Mouse (Mus musculus): ENCODE data around the gene Rab1a. TPM values are rescaled to one million over a fixed set of nuclear protein-coding genes. Genes with fewer than 3 reads are reported as not detected.
"Not testable (repeated sequence)": the region's sequence is repeated elsewhere in the genome, so short reads cannot be mapped to it uniquely, and the experiment has no call there.

The Rab1a gene
- polyA plus RNA-seq (2015; fragmentation: Nextera tagmentation; extraction: Ambion mirVana): 261 and 264 TPM in 2 replicates

DNA sequence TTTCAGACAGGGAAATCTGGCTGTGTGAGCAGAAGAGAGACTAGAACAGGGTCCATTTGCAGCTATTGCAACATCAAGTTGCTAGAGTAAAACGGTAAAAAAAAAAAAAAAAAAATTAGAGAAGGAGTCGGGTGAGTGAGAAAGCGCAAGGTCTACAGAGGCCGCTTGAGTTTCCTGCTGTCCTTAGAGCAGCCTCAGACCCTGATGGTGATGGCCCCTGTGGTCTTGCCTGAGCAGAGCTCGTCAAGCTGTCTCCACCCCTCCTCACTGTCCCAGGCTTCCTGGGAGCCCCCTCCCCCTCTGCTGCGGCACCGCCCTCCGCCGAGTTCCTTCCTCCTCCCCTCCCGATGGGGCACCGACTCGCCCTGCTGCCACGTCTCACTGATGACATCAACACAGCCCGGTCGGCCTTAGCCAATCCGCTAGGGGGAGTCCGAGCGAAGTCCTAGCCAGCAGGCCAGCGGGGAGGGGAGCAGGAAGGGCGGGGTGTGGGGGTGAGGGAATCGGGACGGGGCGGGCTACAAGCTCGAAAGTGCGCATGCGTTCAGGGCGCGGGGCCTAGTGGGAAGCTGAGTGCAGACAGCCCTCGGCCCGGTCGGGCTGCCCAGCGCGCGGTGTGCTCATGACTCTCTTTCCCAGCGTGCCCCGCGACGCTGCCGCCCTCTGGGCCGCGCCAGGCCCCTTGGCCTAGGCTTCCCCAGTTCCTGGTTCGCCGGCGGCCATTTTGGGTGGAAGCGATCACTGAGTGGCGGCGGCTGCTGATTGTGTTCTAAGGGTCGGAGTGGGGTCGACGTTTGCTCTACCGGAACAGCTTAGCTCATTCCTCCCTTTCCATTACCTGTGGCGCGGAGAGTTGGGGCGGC, at the start of gene Rab1a:
Gene Rab1a (plus strand): TSS at position 720 of the 863 bp plus-strand sequence.
- Histone ChIP-seq H3K36me3 (ENCODE audit: control insufficient read depth, insufficient read depth, low read length) (no peaks in the 10 kb centered on the region), H3K27me3 (ENCODE audit: control insufficient read depth, insufficient read depth, low read depth, low read length) (no peaks in the 10 kb centered on the region), H3K9me3 (ENCODE audit: control insufficient read depth, low read length) (no peaks in the 10 kb centered on the region), H3K4me2 (ENCODE audit: low read depth, low read length) (peak within 1 kb of the TSS; percentile 76), H3K4me3 (ENCODE audit: low read length) (peak within 1 kb of the TSS; percentile 100), H3K27ac (ENCODE audit: low read length) (peak within 1 kb of the TSS; percentile 97), H3K9ac (ENCODE audit: low read length) (peak within 1 kb of the TSS; percentile 100), H3K4me1 (replicated peaks; ENCODE audit: control insufficient read depth, insufficient read depth, low read length) (peaks cover 23% of the 10 kb centered on the region)
- peak; percentile 98 for ATAC-seq (ENCODE audit: low read depth)
- WGBS: under 1% methylated on average over 46 of the region's 54 CpGs

DNA sequence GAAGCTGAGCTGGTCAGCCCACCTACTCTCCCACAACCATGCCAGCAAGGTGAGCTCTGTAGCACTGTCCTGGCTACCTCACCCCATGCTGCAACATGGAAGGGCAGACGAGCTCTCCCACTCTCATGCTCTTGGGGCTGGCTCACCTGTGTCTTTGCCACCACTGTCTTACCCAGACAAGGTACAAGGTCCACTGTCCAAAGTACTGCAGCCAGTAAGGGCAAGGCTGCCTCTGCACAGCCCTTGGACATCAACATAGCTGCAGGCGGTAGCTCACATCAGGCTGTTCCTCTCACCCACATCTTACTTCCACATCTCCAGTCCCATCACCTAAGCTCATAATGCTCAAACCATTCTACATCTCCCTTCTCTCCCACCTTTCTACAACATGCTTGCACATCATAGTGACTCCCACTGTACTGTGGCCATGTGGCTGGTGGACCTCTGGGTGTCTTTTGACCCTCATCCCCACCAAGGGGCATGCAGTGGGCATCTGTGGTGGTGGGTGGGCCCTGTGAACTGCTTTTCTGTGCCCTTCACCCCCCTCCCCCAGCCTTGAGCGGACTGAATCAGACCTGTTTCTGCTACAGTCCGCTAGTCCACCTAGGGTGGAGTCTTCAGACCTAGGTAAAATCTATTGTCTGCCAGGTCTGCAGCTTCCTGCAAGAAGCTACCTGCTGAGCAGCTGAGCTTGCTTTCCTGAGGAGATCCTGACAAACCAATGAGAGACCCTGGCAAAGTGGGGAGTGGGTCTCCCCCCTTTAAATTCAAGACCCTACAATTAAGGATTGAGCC, 48.9 kb upstream of the Rab1a start:
- H3K27me3 ChIP-seq (ENCODE audit: control insufficient read depth, insufficient read depth, low read depth, low read length): no peaks in the 10 kb centered on the region
- H3K36me3 ChIP-seq (ENCODE audit: control insufficient read depth, insufficient read depth, low read length): no peaks in the 10 kb centered on the region
- H3K4me2 ChIP-seq (ENCODE audit: low read depth, low read length): no peak overlapping the region
- no peaks in the 10 kb centered on the region for H3K9me3 ChIP-seq (ENCODE audit: control insufficient read depth, low read length)
- 83% methylated on average over 4 of the region's 4 CpGs for WGBS
- H3K27ac ChIP-seq (ENCODE audit: low read length): no peak overlapping the region
- H3K9ac ChIP-seq (ENCODE audit: low read length): no peak overlapping the region
- H3K4me3 ChIP-seq (ENCODE audit: low read length): no peak overlapping the region
- ATAC-seq (ENCODE audit: low read depth): no peak
- H3K4me1 ChIP-seq (replicated peaks; ENCODE audit: control insufficient read depth, insufficient read depth, low read length): no peaks in the 10 kb centered on the region

DNA sequence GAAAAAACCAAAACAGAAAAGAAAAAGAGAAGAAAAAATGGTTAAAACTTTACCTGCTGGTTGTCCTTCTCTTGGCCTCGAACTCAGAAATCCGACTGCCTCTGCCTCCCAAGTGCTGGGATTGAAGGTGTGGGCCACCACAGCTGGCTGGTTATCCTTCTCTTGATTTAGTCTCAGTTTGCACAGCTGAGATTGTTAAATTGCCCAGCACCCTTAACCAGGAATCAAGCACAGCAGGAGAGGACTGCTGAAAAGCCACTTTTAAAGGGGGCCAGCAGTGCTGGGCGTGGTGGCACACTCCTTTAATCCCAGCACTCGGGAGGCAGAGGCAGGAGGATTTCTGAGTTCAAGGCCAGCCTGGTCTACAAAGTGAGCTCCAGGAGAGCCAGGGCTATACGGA, 47.7 kb upstream of the Rab1a start:
- H3K4me3 ChIP-seq (ENCODE audit: low read length); H3K4me1 ChIP-seq (replicated peaks; ENCODE audit: control insufficient read depth, insufficient read depth, low read length); H3K4me2 ChIP-seq (ENCODE audit: low read depth, low read length); H3K27ac ChIP-seq (ENCODE audit: low read length); H3K36me3 ChIP-seq (ENCODE audit: control insufficient read depth, insufficient read depth, low read length); H3K9ac ChIP-seq (ENCODE audit: low read length); H3K9me3 ChIP-seq (ENCODE audit: control insufficient read depth, low read length); ATAC-seq (ENCODE audit: low read depth); H3K27me3 ChIP-seq (ENCODE audit: control insufficient read depth, insufficient read depth, low read depth, low read length): not testable (repeated sequence)
- 85% methylated on average over 5 of the region's 5 CpGs for WGBS

DNA sequence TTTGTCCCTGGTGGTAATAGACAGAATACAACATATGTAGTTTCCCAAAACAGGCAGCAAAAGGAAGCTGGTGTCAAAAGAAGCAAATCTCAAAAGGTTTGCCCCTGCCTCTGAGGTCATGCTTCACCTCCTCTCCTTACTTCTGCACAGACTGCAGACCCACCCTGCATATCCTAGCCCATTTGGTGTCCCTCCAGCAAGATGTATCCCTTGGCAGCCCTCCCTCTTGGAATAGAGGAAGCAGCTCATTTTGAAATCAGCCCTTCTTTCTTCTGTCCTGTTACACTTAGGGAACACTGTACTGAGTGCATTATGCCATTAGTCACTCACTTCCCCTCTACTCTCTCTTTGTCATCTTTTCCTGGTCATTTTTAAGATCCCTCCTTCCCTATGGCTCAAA, 42.4 kb upstream of the Rab1a start:
- no peak for ATAC-seq (ENCODE audit: low read depth)
- H3K27ac ChIP-seq (ENCODE audit: low read length): no peak overlapping the region

DNA sequence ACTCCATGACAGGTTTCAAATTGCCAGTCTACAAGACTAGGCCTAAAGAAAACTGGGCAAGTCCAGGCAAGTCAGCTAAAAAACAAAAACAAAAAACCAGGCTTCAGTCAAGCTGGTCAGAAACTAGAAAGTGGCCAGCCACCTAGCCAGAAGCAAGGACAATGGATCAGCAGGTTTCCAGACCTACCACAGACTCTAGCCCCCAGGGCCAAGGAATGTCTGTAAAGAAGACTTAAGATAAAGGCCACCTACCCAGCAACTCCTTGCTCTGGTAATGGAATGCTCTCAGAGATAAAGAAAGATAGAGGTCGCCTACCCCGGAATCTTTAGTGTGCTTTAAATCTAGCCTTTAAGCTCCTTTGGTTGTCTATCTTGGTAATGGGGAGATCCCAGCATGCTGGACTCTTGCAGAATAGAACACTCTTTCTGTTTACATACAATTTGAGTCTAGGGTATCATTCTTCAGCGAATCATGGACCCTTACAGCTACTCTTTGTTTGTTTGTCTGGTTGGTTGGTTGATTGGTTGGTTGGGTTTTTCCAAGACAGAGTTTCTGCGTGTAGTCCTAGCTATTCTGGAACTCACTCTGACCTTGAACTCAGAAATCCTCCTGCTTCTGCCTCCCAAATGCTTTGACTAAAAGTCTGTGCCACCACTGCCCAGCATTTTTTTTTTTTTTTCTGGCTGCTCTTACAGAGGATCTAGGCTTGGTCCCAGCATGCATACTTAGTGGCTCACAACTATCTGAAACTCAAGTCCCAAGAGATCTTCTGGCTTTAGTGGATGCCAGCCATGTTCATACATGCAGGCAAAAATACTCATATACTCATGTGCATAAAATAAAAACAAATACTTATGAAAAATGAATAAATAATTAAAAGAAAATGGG, 36.0 kb upstream of the Rab1a start:
- H3K9me3 ChIP-seq (ENCODE audit: control insufficient read depth, low read length): no peaks in the 10 kb centered on the region
- no peak overlapping the region for H3K27ac ChIP-seq (ENCODE audit: low read length)
- H3K4me1 ChIP-seq (replicated peaks; ENCODE audit: control insufficient read depth, insufficient read depth, low read length): no peaks in the 10 kb centered on the region
- no peak overlapping the region for H3K4me2 ChIP-seq (ENCODE audit: low read depth, low read length)
- H3K36me3 ChIP-seq (ENCODE audit: control insufficient read depth, insufficient read depth, low read length): no peaks in the 10 kb centered on the region
- no peaks in the 10 kb centered on the region for H3K27me3 ChIP-seq (ENCODE audit: control insufficient read depth, insufficient read depth, low read depth, low read length)
- no peak overlapping the region for H3K4me3 ChIP-seq (ENCODE audit: low read length)
- 57% methylated on average over 4 of the region's 4 CpGs for WGBS
- H3K9ac ChIP-seq (ENCODE audit: low read length): no peak overlapping the region
- no peak for ATAC-seq (ENCODE audit: low read depth)

More for the DNA sequence above, 42.4 kb upstream of the Rab1a start:
- no peak overlapping the region for H3K4me2 ChIP-seq (ENCODE audit: low read depth, low read length)
- no peaks in the 10 kb centered on the region for H3K27me3 ChIP-seq (ENCODE audit: control insufficient read depth, insufficient read depth, low read depth, low read length)
- H3K9ac ChIP-seq (ENCODE audit: low read length): no peak overlapping the region
- H3K36me3 ChIP-seq (ENCODE audit: control insufficient read depth, insufficient read depth, low read length): no peaks in the 10 kb centered on the region
- no peak overlapping the region for H3K4me3 ChIP-seq (ENCODE audit: low read length)
- no peaks in the 10 kb centered on the region for H3K4me1 ChIP-seq (replicated peaks; ENCODE audit: control insufficient read depth, insufficient read depth, low read length)
- H3K9me3 ChIP-seq (ENCODE audit: control insufficient read depth, low read length): no peaks in the 10 kb centered on the region

DNA sequence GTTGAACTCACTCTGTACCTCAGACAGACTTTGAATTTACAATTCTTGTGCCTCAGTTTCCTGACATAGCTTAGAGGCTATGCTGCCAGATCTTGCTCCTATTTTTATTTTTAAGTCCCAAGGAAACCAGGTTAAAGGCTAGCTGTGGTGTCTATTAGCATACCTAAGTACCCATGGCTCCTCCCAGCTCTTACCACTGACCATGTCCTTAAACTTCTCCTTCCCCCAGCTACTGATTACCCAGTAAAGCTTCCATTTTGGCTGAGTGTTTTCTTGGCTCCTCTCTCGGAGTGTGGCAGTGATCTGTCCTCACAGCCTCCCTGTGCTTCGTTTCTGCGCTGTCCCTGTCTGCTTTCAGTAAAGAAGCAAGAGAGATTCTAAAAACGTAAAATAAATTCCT, 35.2 kb upstream of the Rab1a start:
- no peaks in the 10 kb centered on the region for H3K9me3 ChIP-seq (ENCODE audit: control insufficient read depth, low read length)
- H3K4me2 ChIP-seq (ENCODE audit: low read depth, low read length): no peak overlapping the region
- no peak overlapping the region for H3K4me3 ChIP-seq (ENCODE audit: low read length)
- 72% methylated on average over 4 of the region's 4 CpGs for WGBS
- no peak for ATAC-seq (ENCODE audit: low read depth)
- H3K27ac ChIP-seq (ENCODE audit: low read length): no peak overlapping the region
- no peaks in the 10 kb centered on the region for H3K36me3 ChIP-seq (ENCODE audit: control insufficient read depth, insufficient read depth, low read length)
- no peaks in the 10 kb centered on the region for H3K27me3 ChIP-seq (ENCODE audit: control insufficient read depth, insufficient read depth, low read depth, low read length)
- H3K9ac ChIP-seq (ENCODE audit: low read length): no peak overlapping the region
- H3K4me1 ChIP-seq (replicated peaks; ENCODE audit: control insufficient read depth, insufficient read depth, low read length): no peaks in the 10 kb centered on the region

DNA sequence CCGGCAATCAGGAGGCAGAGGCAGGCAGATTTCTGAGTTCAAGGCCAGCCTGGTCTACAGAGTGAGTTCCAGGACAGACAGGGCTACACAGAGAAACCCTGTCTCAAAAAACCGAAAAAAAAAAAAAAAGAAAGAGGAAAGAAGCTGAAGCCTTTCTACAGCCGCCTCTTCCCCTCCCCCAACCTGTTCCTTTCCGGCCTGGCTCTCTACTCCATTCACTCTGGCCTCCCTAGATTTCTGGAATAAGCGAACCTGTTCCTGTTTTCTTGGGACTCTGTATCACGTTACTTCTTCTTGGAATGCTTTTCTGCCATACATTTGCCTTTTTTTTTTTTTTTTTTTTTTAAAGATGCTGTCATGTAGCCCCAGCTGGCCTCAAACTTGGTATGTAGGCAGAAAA, 34.8 kb upstream of the Rab1a start:
- WGBS: 70% methylated on average over 6 of the region's 6 CpGs

DNA sequence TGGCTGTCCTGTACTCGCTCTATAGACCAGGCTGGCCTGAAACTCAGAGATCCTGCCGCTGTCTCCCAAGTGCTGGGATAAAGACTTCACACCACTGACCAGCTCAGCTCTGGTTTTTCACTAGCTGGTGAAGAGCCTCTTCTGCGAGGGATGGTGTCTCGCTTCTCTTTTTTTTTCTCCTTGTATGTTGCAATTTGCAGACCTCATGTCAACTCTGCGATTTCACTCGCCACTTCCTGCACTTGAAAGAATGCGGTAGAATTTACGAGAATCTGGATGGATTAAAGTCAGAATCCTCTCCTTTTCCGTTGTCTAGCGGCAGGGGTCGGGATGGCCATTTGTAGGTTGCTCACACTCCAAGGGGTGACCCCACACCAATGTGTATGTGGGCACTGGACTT, 32.3 kb upstream of the Rab1a start:
- Histone ChIP-seq H3K9me3 (ENCODE audit: control insufficient read depth, low read length) (no peaks in the 10 kb centered on the region), H3K4me3 (ENCODE audit: low read length) (no peak overlapping the region), H3K27ac (ENCODE audit: low read length) (no peak overlapping the region), H3K9ac (ENCODE audit: low read length) (no peak overlapping the region), H3K36me3 (ENCODE audit: control insufficient read depth, insufficient read depth, low read length) (no peaks in the 10 kb centered on the region), H3K27me3 (ENCODE audit: control insufficient read depth, insufficient read depth, low read depth, low read length) (no peaks in the 10 kb centered on the region), H3K4me2 (ENCODE audit: low read depth, low read length) (no peak overlapping the region), H3K4me1 (replicated peaks; ENCODE audit: control insufficient read depth, insufficient read depth, low read length) (no peaks in the 10 kb centered on the region)
- WGBS: 71% methylated on average over 11 of the region's 11 CpGs
- ATAC-seq (ENCODE audit: low read depth): no peak

More for the DNA sequence above, 34.8 kb upstream of the Rab1a start:
- not testable (repeated sequence) for H3K4me3 ChIP-seq (ENCODE audit: low read length); H3K4me1 ChIP-seq (replicated peaks; ENCODE audit: control insufficient read depth, insufficient read depth, low read length); H3K9ac ChIP-seq (ENCODE audit: low read length); H3K27ac ChIP-seq (ENCODE audit: low read length); H3K36me3 ChIP-seq (ENCODE audit: control insufficient read depth, insufficient read depth, low read length); H3K4me2 ChIP-seq (ENCODE audit: low read depth, low read length); ATAC-seq (ENCODE audit: low read depth); H3K27me3 ChIP-seq (ENCODE audit: control insufficient read depth, insufficient read depth, low read depth, low read length); H3K9me3 ChIP-seq (ENCODE audit: control insufficient read depth, low read length)
